Mouse (Mus musculus): Measurements from ENCODE around the gene Gm45902. TPM values are rescaled to one million over a fixed set of nuclear protein-coding genes. Genes with fewer than 3 reads are reported as not detected.

The Gm45902 gene
- polyA plus RNA-seq (2012; rRNA removed) (4.2 and 4.4 TPM in 2 replicates), polyA plus RNA-seq (2014; fragmentation: Nextera tagmentation; extraction: Ambion mirVana) (3.8 and 4.7 TPM in 2 replicates)

- DNase-seq (ENCODE audit: low spot score) (peak; percentile 100), ATAC-seq (ENCODE audit: low FRiP score, low read depth) (peak; percentile 100)
- peaks cover 6% of the 10 kb centered on the region for H3K4me1 ChIP-seq (ENCODE audit: control insufficient read depth, insufficient read depth, low read length)
- no peaks in the 10 kb centered on the region for H3K27me3 ChIP-seq (ENCODE audit: control insufficient read depth, insufficient read depth, low read length)
- H3K4me3 ChIP-seq (replicated peaks; ENCODE audit: low read length) = peak within 1 kb of the TSS; percentile 71
- H3K4me2 ChIP-seq (replicated peaks; ENCODE audit: low read depth, low read length, severe bottlenecking) = peak within 1 kb of the TSS; percentile 64
- peak within 1 kb of the TSS; percentile 77 for H3K9ac ChIP-seq (ENCODE audit: low read depth, low read length, severe bottlenecking)
- H3K9me3 ChIP-seq (ENCODE audit: control insufficient read depth, low read length) = no peaks in the 10 kb centered on the region
- H3K27ac ChIP-seq (replicated peaks; ENCODE audit: low read depth, low read length) = peak within 1 kb of the TSS; percentile 79
- peaks cover 26% of the 10 kb centered on the region for H3K36me3 ChIP-seq (ENCODE audit: control insufficient read depth, insufficient read depth, low read length)
- WGBS = under 1% methylated on average over 60 of the region's 60 CpGs
- TF ChIP-seq POLR2A (IDR thresholded peaks at IDR 0.05; ENCODE audit: borderline replicate concordance, extremely low read depth, insufficient read depth, insufficient read length) = peak; percentile 87; the same call in 1 of the 2 replicates
These were observed at the start of gene Gm45902, which contains the start of the genes Hspa14 and Cdnf for GRCm38 (mm10) chr2:3512552-3513454. Gm45902 (minus strand) TSS chr2:3512790. Hspa14 (minus strand) TSS chr2:3512814. Cdnf (plus strand) TSS chr2:3513030.

DNA sequence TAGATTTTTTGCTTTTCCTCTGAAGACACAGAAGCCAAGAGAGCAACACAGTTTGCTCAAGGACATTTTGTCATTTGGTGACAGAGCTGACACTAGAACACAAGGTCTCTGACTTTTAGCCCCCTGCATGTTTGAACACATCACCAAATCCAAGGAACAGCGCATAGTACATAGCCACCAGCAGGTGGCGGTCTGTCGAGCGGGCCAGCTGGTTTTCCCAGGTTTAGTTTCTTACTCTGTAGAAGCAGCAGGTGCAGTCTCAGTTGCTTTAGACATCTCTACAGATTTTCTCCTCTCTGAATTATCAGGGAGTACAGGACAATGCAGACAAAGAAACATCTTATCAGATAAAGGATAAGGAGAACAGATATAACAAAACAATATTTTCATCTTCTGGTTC, 34.0 kb upstream of the Gm45902 start:
- H3K9ac ChIP-seq (ENCODE audit: low read depth, low read length, severe bottlenecking) = no peak overlapping the region
- H3K4me2 ChIP-seq (replicated peaks; ENCODE audit: low read depth, low read length, severe bottlenecking) = no peak overlapping the region
- under 1% methylated on average over 4 of the region's 4 CpGs for WGBS
- no peak for TF ChIP-seq POLR2A (IDR thresholded peaks at IDR 0.05; ENCODE audit: borderline replicate concordance, extremely low read depth, insufficient read depth, insufficient read length)
- H3K36me3 ChIP-seq (ENCODE audit: control insufficient read depth, insufficient read depth, low read length) = no peaks in the 10 kb centered on the region
- peaks cover 6% of the 10 kb centered on the region for H3K4me1 ChIP-seq (ENCODE audit: control insufficient read depth, insufficient read depth, low read length)
- DNase-seq (ENCODE audit: low spot score) = peak; percentile 64
- H3K27me3 ChIP-seq (ENCODE audit: control insufficient read depth, insufficient read depth, low read length) = no peaks in the 10 kb centered on the region
- H3K9me3 ChIP-seq (ENCODE audit: control insufficient read depth, low read length) = no peaks in the 10 kb centered on the region
- ATAC-seq (ENCODE audit: low FRiP score, low read depth) = no peak; the same call in 1 of the 2 replicates
- no peak overlapping the region for H3K27ac ChIP-seq (replicated peaks; ENCODE audit: low read depth, low read length)
- H3K4me3 ChIP-seq (replicated peaks; ENCODE audit: low read length) = no peak overlapping the region

GRCm38 (mm10) chr2:3546055-3546454, 33.5 kb upstream of the Gm45902 start:
- H3K9ac ChIP-seq (ENCODE audit: low read depth, low read length, severe bottlenecking) = no peak overlapping the region
- 79% methylated on average over 2 of the region's 2 CpGs for WGBS
- no peak for TF ChIP-seq POLR2A (IDR thresholded peaks at IDR 0.05; ENCODE audit: borderline replicate concordance, extremely low read depth, insufficient read depth, insufficient read length)
- no peaks in the 10 kb centered on the region for H3K27me3 ChIP-seq (ENCODE audit: control insufficient read depth, insufficient read depth, low read length)
- ATAC-seq (ENCODE audit: low FRiP score, low read depth) (no peak), DNase-seq (ENCODE audit: low spot score) (no peak)
- H3K4me1 ChIP-seq (ENCODE audit: control insufficient read depth, insufficient read depth, low read length) = peaks cover 6% of the 10 kb centered on the region
- no peaks in the 10 kb centered on the region for H3K9me3 ChIP-seq (ENCODE audit: control insufficient read depth, low read length)
- H3K36me3 ChIP-seq (ENCODE audit: control insufficient read depth, insufficient read depth, low read length) = no peaks in the 10 kb centered on the region
- no peak overlapping the region for H3K4me3 ChIP-seq (replicated peaks; ENCODE audit: low read length)
- no peak overlapping the region for H3K4me2 ChIP-seq (replicated peaks; ENCODE audit: low read depth, low read length, severe bottlenecking)
- H3K27ac ChIP-seq (replicated peaks; ENCODE audit: low read depth, low read length) = no peak overlapping the region

GRCm38 (mm10) chr2:3541307-3542079, 28.9 kb upstream of the Gm45902 start:
- Histone ChIP-seq H3K27ac (replicated peaks; ENCODE audit: low read depth, low read length) (no peak overlapping the region), H3K4me2 (replicated peaks; ENCODE audit: low read depth, low read length, severe bottlenecking) (no peak overlapping the region), H3K9me3 (ENCODE audit: control insufficient read depth, low read length) (no peaks in the 10 kb centered on the region), H3K4me1 (ENCODE audit: control insufficient read depth, insufficient read depth, low read length) (peaks cover 6% of the 10 kb centered on the region), H3K36me3 (ENCODE audit: control insufficient read depth, insufficient read depth, low read length) (no peaks in the 10 kb centered on the region), H3K4me3 (replicated peaks; ENCODE audit: low read length) (no peak overlapping the region), H3K27me3 (ENCODE audit: control insufficient read depth, insufficient read depth, low read length) (no peaks in the 10 kb centered on the region), H3K9ac (ENCODE audit: low read depth, low read length, severe bottlenecking) (no peak overlapping the region)
- DNase-seq (ENCODE audit: low spot score) = no peak
- TF ChIP-seq POLR2A (IDR thresholded peaks at IDR 0.05; ENCODE audit: borderline replicate concordance, extremely low read depth, insufficient read depth, insufficient read length) = no peak
- ATAC-seq (ENCODE audit: low FRiP score, low read depth) = no peak
- 63% methylated on average over 9 of the region's 9 CpGs for whole genome bisulfite sequencing

- H3K36me3 ChIP-seq (ENCODE audit: control insufficient read depth, insufficient read depth, low read length) = no peaks in the 10 kb centered on the region
- H3K4me1 ChIP-seq (ENCODE audit: control insufficient read depth, insufficient read depth, low read length) = no peaks in the 10 kb centered on the region
- H3K4me2 ChIP-seq (replicated peaks; ENCODE audit: low read depth, low read length, severe bottlenecking) = no peak overlapping the region
- no peak overlapping the region for H3K4me3 ChIP-seq (replicated peaks; ENCODE audit: low read length)
- ATAC-seq (ENCODE audit: low FRiP score, low read depth) (no peak), DNase-seq (ENCODE audit: low spot score) (no peak)
- TF ChIP-seq POLR2A (IDR thresholded peaks at IDR 0.05; ENCODE audit: borderline replicate concordance, extremely low read depth, insufficient read depth, insufficient read length) = no peak
- no peaks in the 10 kb centered on the region for H3K9me3 ChIP-seq (ENCODE audit: control insufficient read depth, low read length)
- H3K9ac ChIP-seq (ENCODE audit: low read depth, low read length, severe bottlenecking) = no peak overlapping the region
- WGBS = 80% methylated on average over 6 of the region's 6 CpGs
- H3K27me3 ChIP-seq (ENCODE audit: control insufficient read depth, insufficient read depth, low read length) = no peaks in the 10 kb centered on the region
- no peak overlapping the region for H3K27ac ChIP-seq (replicated peaks; ENCODE audit: low read depth, low read length)
These were observed 13.7 kb upstream of the Gm45902 start for GRCm38 (mm10) chr2:3526288-3526687.

All from limb, embryonic 14.5 days (tissue).